ENCODE assay signal across 7 mouse cellular contexts in the genomic region with DNA sequence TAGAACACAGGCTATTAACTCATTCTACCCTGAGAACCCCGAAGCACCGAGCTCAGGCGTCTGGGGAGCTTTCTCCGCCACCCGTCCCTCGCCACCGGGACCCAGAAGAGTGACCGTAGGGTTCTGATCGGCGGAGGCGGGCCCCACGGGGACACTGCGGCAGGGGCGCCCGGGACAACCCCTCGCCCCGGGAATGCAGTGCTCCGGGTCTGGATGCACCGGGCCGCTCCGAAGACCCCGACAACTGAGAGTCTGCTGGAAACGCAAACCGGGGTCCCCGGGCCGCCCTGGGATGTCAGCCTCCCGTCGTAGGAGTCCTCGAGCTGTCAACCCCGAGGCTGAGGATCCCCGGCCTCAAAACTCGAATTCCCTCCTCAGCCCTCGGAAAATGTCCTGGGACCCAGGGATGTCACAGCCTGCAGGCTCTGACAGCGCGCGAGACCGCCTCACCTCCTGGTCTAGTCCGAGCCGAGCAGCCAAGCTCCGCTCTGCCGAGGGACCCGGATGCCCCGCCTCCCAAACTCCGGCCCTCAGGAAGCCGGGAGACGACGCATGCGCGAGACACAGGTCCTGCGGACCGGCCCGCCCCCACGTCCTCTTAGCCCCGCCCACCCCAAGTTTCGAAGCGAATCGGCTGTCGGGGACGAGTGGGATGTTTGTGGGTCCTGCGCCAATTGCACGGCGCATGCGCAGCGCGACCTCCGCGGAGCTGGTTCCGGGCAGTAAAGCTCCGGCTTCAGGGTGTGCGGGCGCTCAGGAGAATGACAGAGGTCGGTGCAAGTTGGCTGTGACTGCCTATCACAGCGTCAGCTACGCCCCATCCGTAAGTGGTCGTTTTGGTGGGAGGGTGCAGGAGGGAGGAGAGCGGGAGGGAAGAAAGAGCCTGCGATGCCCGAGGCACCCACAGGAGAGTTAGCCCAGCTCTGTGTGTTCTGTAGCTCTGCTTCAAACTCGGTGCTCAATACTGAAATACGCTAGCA. TPM values are rescaled to one million over a fixed set of nuclear protein-coding genes. Genes with fewer than 3 reads are reported as not detected.
A peak's percentile ranks its signal among the peaks of the same experiment; 100 is the strongest.
DNase-seq lines count a peak whose midpoint lies in the region; ATAC-seq lines count a peak whose summit lies in the region.

A gene (minus strand): TSS at position 509 of the 980 bp plus-strand sequence.
A gene (plus strand): TSS at position 712 of the 980 bp plus-strand sequence.

- no peaks in the 10 kb centered on the region for H3K4me1 ChIP-seq in intestine, embryonic 15.5 days (replicated peaks)
- H3K4me1 ChIP-seq in midbrain, embryonic 10.5 days, result peaks cover 10% of the 10 kb centered on the region

- under 1% methylated on average over 81 of the region's 81 CpGs for WGBS in intestine, embryonic 15.5 days
- under 1% methylated on average over 81 of the region's 81 CpGs for WGBS in midbrain, embryonic 10.5 days

- ATAC-seq in intestine, embryonic 15.5 days, result peak; percentile 99

- H3K27me3 ChIP-seq in intestine, embryonic 15.5 days (replicated peaks), result no peaks in the 10 kb centered on the region
- no peaks in the 10 kb centered on the region for H3K27me3 ChIP-seq in midbrain, embryonic 10.5 days (ENCODE audit: low read depth, poor library complexity, severe bottlenecking)

- peak within 1 kb of the TSS; percentile 86 for H3K27ac ChIP-seq in intestine, embryonic 15.5 days
- H3K27ac ChIP-seq in midbrain, embryonic 10.5 days (replicated peaks), result peak within 1 kb of the TSS; percentile 83

- DNase-seq in adrenal gland, adult 2 months, result peak; percentile 99
- DNase-seq in embryo, embryonic 11.5 days (ENCODE audit: low read depth, low spot score), result peak; percentile 98
- DNase-seq in gastrocnemius, postnatal 36 days, result peak; percentile 95 to 99
- DNase-seq in left cerebral cortex, postnatal 25 days (ENCODE audit: low spot score in 2 of 2), result peak; percentile 98 to 99
- DNase-seq in midbrain, embryonic 10.5 days (ENCODE audit: low spot score), result peak; percentile 100
- peak; percentile 100 for DNase-seq in right cerebral cortex, postnatal 4 days

- no peaks in the 10 kb centered on the region for H3K9me3 ChIP-seq in intestine, embryonic 15.5 days
- H3K9me3 ChIP-seq in midbrain, embryonic 10.5 days (replicated peaks), result no peaks in the 10 kb centered on the region

- peak within 1 kb of the TSS; percentile 82 for H3K4me2 ChIP-seq in intestine, embryonic 15.5 days (replicated peaks)

- 0 out of 2 replicates have a peak, but pooled peaks cover 3% of the 10 kb centered on the region for H3K36me3 ChIP-seq in intestine, embryonic 15.5 days
- peaks cover 31% of the 10 kb centered on the region for H3K36me3 ChIP-seq in midbrain, embryonic 10.5 days

- intact Hi-C loops in gastrocnemius, postnatal 36 days (cut with DNase I), result no loop called here
- intact Hi-C loops in left cerebral cortex, postnatal 25 days (cut with DNase I), result loop anchor here (1.0 to 5.0 kb wide), 2 partner anchors 81 to 102 kb away; a partner anchor contains a TSS

- peak within 1 kb of the TSS; percentile 95 for H3K9ac ChIP-seq in intestine, embryonic 15.5 days

- peak within 1 kb of the TSS; percentile 88 for H3K4me3 ChIP-seq in intestine, embryonic 15.5 days (replicated peaks)
- H3K4me3 ChIP-seq in midbrain, embryonic 10.5 days, result peak within 1 kb of the TSS; percentile 90

RNA-seq across cellular contexts. Expression of the first gene that starts in this region (rescaled TPM):
- total RNA-seq in adrenal gland, adult 2 months (2021), result 10 to 100 TPM; 34.7 to 40.5 TPM
- 14.1 and 16.9 TPM in 2 replicates for polyA plus RNA-seq in adrenal gland, adult 2 months (2012; rRNA removed)
- total RNA-seq in gastrocnemius, postnatal 36 days (2021), result 1 to 10 TPM; 5.9 to 6.5 TPM
- polyA plus RNA-seq in intestine, embryonic 15.5 days (2015; fragmentation: Nextera tagmentation; extraction: Ambion mirVana), result 10.0 and 10.7 TPM in 2 replicates
- 10 to 100 TPM; 53.5 to 56.2 TPM for total RNA-seq in left cerebral cortex, postnatal 25 days (2021)
- 12.5 and 17.3 TPM in 2 replicates for polyA plus RNA-seq in midbrain, embryonic 10.5 days (2016; fragmentation: Nextera tagmentation; extraction: Ambion mirVana)

RNA-seq across cellular contexts. Expression of the second gene that starts in this region (rescaled TPM):
- 10 to 100 TPM; 26.6 to 32.3 TPM for total RNA-seq in adrenal gland, adult 2 months (2021)
- polyA plus RNA-seq in adrenal gland, adult 2 months (2012; rRNA removed), result 4.9 and 5.7 TPM in 2 replicates
- total RNA-seq in gastrocnemius, postnatal 36 days (2021), result 10 to 100 TPM; 17.0 to 20.7 TPM
- 50.1 and 51.8 TPM in 2 replicates for polyA plus RNA-seq in intestine, embryonic 15.5 days (2015; fragmentation: Nextera tagmentation; extraction: Ambion mirVana)
- 10 to 100 TPM; 40.9 to 43.0 TPM for total RNA-seq in left cerebral cortex, postnatal 25 days (2021)
- polyA plus RNA-seq in midbrain, embryonic 10.5 days (2016; fragmentation: Nextera tagmentation; extraction: Ambion mirVana), result 35.7 and 38.7 TPM in 2 replicates

Comparison
In these comparisons a context has a peak if more than half of its experiments do, and no peak if none do; other contexts are left out.
1. Peak in every context shown above with its lines: DNase-seq, ATAC-seq, H3K4me3 ChIP-seq and H3K27ac ChIP-seq.
2. RNA of the first gene that starts in this region (total RNA-seq): 53.5 to 56.2 TPM in left cerebral cortex, postnatal 25 days and 34.7 to 40.5 TPM in adrenal gland, adult 2 months; 5.9 to 6.5 TPM in gastrocnemius, postnatal 36 days; every median in the first group is over 4 times any median in the second.